Mouse (Mus musculus): ENCODE data around the gene Platr17.
A peak's percentile ranks its signal among the peaks of the same experiment; 100 is the strongest.
"Not testable (repeated sequence)": the region's sequence is repeated elsewhere in the genome, so short reads cannot be mapped to it uniquely, and the experiment has no call there.

Platr17 gene

GRCm38 (mm10) chr17:33904835-33905234 lies at the start of gene Platr17:
Platr17 (plus strand) TSS chr17:33905135.
- DNase-seq: not testable (repeated sequence)

GRCm38 (mm10) chr17:33857816-33858215 lies 47.1 kb upstream of the Platr17 start:
- DNase-seq: no peak

GRCm38 (mm10) chr17:33865330-33866030 lies 39.5 kb upstream of the Platr17 start:
- DNase-seq: peak; percentile 67 to 73

DNA sequence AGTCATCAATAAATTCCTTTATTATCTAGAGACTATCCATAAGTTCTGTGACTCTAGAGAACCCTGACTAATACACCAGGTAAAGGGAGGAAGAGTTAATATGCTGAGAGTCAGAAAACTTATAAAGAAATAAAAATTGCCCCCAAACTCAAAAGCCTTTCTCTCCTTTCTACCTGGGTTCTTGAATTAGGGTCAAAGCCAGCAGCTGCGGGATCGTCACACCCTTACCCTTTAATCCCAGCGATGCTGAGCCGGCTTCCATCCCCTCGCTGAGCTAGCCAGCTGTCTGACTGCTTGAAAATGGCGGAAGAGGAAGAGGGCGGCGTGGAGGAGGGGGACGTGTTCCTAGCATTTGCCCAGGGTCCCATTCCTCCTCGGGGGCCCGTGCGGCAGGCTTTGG lies 31.4 kb upstream of the Platr17 start, which contains the start of gene Gm7029:
Gene Gm7029 (plus strand): TSS at position 301 of the 400 bp plus-strand sequence.
- not testable (repeated sequence) for DNase-seq

GRCm38 (mm10) chr17:33874411-33874810 lies 30.5 kb upstream of the Platr17 start:
- DNase-seq: no peak

GRCm38 (mm10) chr17:33875797-33876196 lies 29.1 kb upstream of the Platr17 start:
- peak; percentile 26 to 49 for DNase-seq

DNA sequence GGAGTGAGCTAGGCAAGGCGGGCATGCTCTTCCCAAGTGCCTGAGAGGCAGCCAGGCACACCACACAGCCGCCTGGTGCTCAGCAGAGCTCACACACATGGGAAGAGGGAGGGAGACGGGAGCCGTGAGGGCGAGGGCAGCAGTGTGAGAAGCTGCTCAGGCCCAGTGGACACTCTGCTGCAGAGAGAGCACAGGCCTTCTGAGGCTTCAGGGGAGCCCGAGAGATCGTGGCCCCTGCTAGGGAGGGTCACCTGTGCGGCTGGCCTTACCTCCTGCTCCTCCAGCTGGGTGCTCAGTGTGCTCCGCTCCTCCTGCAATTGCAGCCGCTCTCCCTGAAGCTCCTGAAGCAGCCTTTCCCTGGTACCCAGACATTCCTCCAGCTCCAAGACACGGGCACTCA lies 20.6 kb upstream of the Platr17 start:
- DNase-seq: not testable (repeated sequence)

- peak; percentile 19 to 65 for DNase-seq
Observed at GRCm38 (mm10) chr17:33887802-33888201, 17.1 kb upstream of the Platr17 start.

DNA sequence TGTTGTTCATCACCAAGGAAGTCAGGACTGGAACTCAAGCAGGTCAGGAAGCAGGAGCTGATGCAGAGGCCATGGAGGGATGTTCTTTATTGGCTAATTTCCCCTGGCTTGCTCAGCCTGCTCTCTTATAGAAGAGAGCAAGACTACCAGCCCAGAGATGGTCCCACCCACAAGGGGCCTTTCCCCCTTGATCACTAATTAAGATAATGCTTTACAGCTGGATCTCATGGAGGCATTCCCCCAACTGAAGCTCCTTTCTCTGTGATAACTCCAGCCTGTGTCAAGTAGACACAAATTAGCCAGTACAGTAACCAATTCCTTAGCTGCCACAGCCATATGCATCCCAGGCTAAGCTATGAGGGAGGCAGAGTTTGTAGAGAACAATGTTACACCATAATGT lies 16.7 kb upstream of the Platr17 start:
- not testable (repeated sequence) for DNase-seq

- DNase-seq: not testable (repeated sequence)
Observed at GRCm38 (mm10) chr17:33889941-33890532, 14.9 kb upstream of the Platr17 start.

GRCm38 (mm10) chr17:33890533-33891059 lies 14.3 kb upstream of the Platr17 start, which contains the start of gene Kifc1:
Kifc1 (minus strand) TSS chr17:33890661.
- peak; percentile 98 to 100 for DNase-seq

- no peak for DNase-seq
Observed at GRCm38 (mm10) chr17:33891357-33891756, 13.6 kb upstream of the Platr17 start.

DNA sequence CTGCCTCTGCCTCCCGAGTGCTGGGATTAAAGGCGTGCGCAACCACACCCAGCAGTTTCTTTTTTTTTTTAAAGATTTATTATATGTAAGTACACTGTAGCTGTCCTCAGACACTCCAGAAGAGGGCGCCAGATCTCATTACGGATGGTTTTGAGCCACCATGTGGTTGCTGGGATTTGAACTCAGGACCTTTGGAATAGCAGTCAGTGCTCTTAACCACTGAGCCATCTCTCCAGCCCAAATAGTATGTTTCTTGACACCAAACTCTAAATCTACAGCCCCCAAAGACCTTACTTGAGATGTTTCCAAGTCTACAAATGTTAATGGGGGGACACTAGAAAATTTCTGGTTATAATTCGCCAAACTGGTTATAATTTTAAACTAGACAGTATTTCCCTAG lies 13.0 kb upstream of the Platr17 start:
- not testable (repeated sequence) for DNase-seq

GRCm38 (mm10) chr17:33892429-33892828 lies 12.5 kb upstream of the Platr17 start:
- DNase-seq: no peak

GRCm38 (mm10) chr17:33893011-33893410 lies 11.9 kb upstream of the Platr17 start:
- not testable (repeated sequence) for DNase-seq

GRCm38 (mm10) chr17:33897114-33897794 lies 7.7 kb upstream of the Platr17 start:
- peak; percentile 64 to 67 for DNase-seq

DNA sequence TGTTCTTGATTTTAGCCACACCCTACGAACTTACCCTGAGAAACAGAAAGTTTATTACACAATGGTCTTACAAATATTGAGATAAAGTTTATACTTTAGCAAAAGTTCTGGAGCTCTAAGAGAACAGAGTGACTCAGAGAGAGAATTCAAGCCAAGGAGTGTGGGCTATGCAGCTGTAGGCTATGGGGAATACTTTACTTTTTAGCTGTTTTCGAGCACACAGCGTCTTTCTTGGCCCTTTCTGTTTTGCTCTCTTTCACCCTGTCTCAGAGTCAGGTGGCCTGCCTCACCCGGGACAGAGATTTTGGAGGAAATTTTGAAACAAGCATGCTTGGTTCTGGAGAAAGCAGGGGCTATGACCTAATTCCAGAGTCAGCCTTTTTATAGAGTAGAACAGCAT lies 6.7 kb upstream of the Platr17 start:
- not testable (repeated sequence) for DNase-seq

DNA sequence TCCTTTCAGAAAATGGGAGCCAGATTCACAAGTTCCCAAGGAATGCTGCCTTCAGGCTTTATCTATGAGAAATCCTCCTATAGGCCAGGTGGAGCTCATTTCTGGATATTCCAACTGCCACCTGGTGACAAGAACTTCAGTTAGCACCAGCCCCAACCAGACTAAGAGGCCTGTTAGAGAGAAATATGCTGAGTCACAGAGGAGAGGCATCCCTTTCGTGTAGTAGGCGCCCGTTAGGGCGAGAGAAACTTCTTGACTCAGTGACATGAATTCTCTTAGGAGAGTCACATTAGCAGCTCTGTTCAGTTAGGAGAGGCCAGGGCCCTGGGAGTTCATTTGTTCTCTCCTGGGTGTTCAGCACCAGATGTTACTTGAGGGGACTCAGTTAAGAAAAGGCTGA lies 5.3 kb upstream of the Platr17 start:
- no peak for DNase-seq

DNA sequence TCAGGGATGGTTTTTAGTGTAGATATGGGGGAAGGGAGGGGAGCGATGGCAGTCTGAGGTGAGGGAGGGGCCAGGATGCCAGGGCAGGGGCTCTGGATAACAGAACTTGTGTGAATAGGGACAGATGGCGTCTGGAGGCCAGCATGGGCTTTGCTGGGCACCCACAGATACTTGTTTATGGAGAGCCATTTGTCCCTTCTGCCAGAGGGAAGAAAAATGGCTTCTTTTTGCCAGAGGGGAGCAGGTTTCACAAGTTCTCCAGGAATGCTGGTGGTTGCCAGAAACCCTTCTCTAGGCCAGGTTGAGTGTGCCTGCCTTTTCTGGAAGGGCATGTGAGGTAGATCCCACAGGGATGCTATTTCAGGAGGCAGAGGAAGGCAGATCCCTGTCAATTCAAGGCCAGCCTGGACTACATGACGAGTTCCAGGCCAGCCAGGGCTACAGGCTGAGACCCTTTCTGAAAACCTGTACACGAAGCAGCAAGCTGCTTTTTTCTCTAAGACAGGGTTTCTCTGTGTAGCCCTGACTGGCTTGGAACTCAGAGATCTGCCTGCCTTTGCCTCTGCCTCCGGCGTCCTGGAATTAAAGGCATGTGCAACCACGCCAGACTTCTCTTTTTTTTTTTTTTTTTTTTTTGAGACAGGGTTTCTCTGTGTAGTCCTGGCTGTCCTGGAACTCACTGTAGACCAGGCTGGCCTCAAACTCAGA lies 4.5 kb upstream of the Platr17 start:
- no peak for DNase-seq

- DNase-seq: no peak
Observed at GRCm38 (mm10) chr17:33900989-33901314, 4.0 kb upstream of the Platr17 start.

GRCm38 (mm10) chr17:33901653-33902052 lies 3.3 kb upstream of the Platr17 start:
- no peak for DNase-seq

- no peak for DNase-seq
Observed at GRCm38 (mm10) chr17:33902079-33902478, 2.9 kb upstream of the Platr17 start.

GRCm38 (mm10) chr17:33902491-33902890 lies 2.4 kb upstream of the Platr17 start:
- DNase-seq: no peak

All from kidney, postnatal 25 days (tissue).